Mouse (Mus musculus): ENCODE data around the gene Pus7. TPM values are rescaled to one million over a fixed set of nuclear protein-coding genes. Genes with fewer than 3 reads are reported as not detected.
"Not testable (repeated sequence)": the region's sequence is repeated elsewhere in the genome, so short reads cannot be mapped to it uniquely, and the experiment has no call there.

The Pus7 gene
- total RNA-seq, 2 experiments from 2014 or later, result 19.7 to 20.7 TPM

GRCm38 (mm10) chr5:23756368-23756767 is 27.1 kb downstream of the Pus7 start:
- DNase-seq (ENCODE audit: low spot score in 2 of 2), result no peak

- DNase-seq (ENCODE audit: low spot score in 2 of 2), result no peak
These were observed 27.9 kb downstream of the Pus7 start for GRCm38 (mm10) chr5:23755591-23755990.

- no peak for DNase-seq (ENCODE audit: low spot score in 2 of 2)
These were observed 33.6 kb downstream of the Pus7 start for GRCm38 (mm10) chr5:23749882-23750281.

- no peak for DNase-seq (ENCODE audit: low spot score in 2 of 2)
These were observed 40.2 kb downstream of the Pus7 start for GRCm38 (mm10) chr5:23743261-23743660.

GRCm38 (mm10) chr5:23737111-23737510 is 46.4 kb downstream of the Pus7 start:
- no peak for DNase-seq (ENCODE audit: low spot score in 2 of 2)

- no peak for DNase-seq (ENCODE audit: low spot score in 2 of 2)
These were observed 47.1 kb downstream of the Pus7 start for GRCm38 (mm10) chr5:23736366-23736765.

GRCm38 (mm10) chr5:23721956-23722355 is 61.6 kb downstream of the Pus7 start:
- DNase-seq (ENCODE audit: low spot score in 2 of 2), result no peak

GRCm38 (mm10) chr5:23718881-23719328 is 64.6 kb downstream of the Pus7 start:
- DNase-seq (ENCODE audit: low spot score in 2 of 2), result no peak

GRCm38 (mm10) chr5:23718182-23718534 is 65.4 kb downstream of the Pus7 start:
- no peak for DNase-seq (ENCODE audit: low spot score in 2 of 2)

GRCm38 (mm10) chr5:23717469-23718181 is 65.9 kb downstream of the Pus7 start:
- no peak for DNase-seq (ENCODE audit: low spot score in 2 of 2)

GRCm38 (mm10) chr5:23713401-23714335 is 69.8 kb downstream of the Pus7 start:
- no peak for DNase-seq (ENCODE audit: low spot score in 2 of 2)

GRCm38 (mm10) chr5:23712130-23713001 is 71.1 kb downstream of the Pus7 start:
- peak; percentile 74 to 79 for DNase-seq (ENCODE audit: low spot score in 2 of 2)

- DNase-seq (ENCODE audit: low spot score in 2 of 2), result peak; percentile 27 to 40
These were observed 71.8 kb downstream of the Pus7 start for GRCm38 (mm10) chr5:23711671-23712129.

- DNase-seq (ENCODE audit: low spot score in 2 of 2), result no peak
These were observed 72.3 kb downstream of the Pus7 start for GRCm38 (mm10) chr5:23711244-23711643.

GRCm38 (mm10) chr5:23709661-23710060 is 73.8 kb downstream of the Pus7 start:
- no peak for DNase-seq (ENCODE audit: low spot score in 2 of 2)

- DNase-seq (ENCODE audit: low spot score in 2 of 2), result not testable (repeated sequence)
These were observed 76.6 kb downstream of the Pus7 start for GRCm38 (mm10) chr5:23706601-23707597.

GRCm38 (mm10) chr5:23697457-23697856 is 86.1 kb downstream of the Pus7 start:
- DNase-seq (ENCODE audit: low spot score in 2 of 2), result no peak
